Mouse (Mus musculus) bone marrow, adult 2 months (tissue): ENCODE measurements around the gene Asic5.

Source experiments
- CTCF ChIP-seq: fragments of 200-500 bp; IDR thresholded peaks from 2 replicates; pipeline ENCODE4 v1.5.1; 2011; ENCODE audit warnings: low read length, control low read depth; ENCODE audit not compliant: control insufficient read depth, insufficient read depth
- POLR2A ChIP-seq: fragments of 200-500 bp; IDR thresholded peaks from 2 replicates; pipeline ENCODE4 v1.6.1; 2011; ENCODE audit warnings: low read depth, mild to moderate bottlenecking, control low read depth, low read length, borderline replicate concordance; ENCODE audit not compliant: control insufficient read depth

DNA sequence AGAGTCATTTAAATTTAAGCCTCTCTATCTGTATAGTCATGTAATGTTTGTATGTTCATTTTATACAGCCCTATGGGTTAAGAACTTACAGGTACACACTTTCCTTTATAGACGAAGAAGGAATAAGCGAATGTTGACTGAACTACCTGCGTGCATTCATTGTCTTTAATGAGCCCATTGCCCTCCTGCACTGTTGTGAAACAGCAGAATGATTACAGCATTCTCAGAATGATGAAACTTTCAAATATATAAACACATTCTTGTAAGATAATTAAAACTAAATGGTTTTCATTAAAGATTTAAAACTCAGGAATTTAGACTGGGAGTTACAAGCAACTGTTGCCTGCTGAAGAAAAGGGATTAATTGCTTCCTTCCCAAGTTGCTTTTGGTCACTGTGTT lies 5.5 kb downstream of the Asic5 start:
- no peak for TF ChIP-seq CTCF
- TF ChIP-seq POLR2A = no peak
